Mouse (Mus musculus) Muller cell, postnatal 12 days (primary cell): ENCODE results near the gene Sp1.

ENCODE experiments used
- DNase-seq: peaks from one replicate; pipeline ENCODE4 v3.0.0-alpha.2; 2015; ENCODE audit errors: inconsistent ontology term

Gene Sp1

GRCm38 (mm10) chr15:102473246-102473645 is 67.3 kb downstream of the Sp1 start:
- DNase-seq, result no peak

- no peak for DNase-seq
These were observed 68.6 kb downstream of the Sp1 start for GRCm38 (mm10) chr15:102474520-102474919.

- no peak for DNase-seq
These were observed 77.2 kb downstream of the Sp1 start for GRCm38 (mm10) chr15:102483136-102483535.

- no peak for DNase-seq
These were observed 79.9 kb downstream of the Sp1 start for GRCm38 (mm10) chr15:102485853-102486252.
